Mouse (Mus musculus): ENCODE data around the gene Atat1.

GRCm38 (mm10) chr17:35922566-35922965, 12.7 kb upstream of the Atat1 start:
- TF ChIP-seq CTCF (IDR thresholded peaks at IDR 0.05; ENCODE audit: low read depth) (no peak), EP300 (IDR thresholded peaks at IDR 0.05; ENCODE audit: low read depth) (no peak)
